Mouse (Mus musculus) T-helper 2 cell (primary cell): ENCODE results near the gene Npff.

Experiments
- in situ Hi-C: fragments of 300-600 bp; cut with MboI, MseI; formaldehyde crosslinking; loops from one replicate; pipeline ENCODE4 v1.15.1; 2025; ENCODE audit warnings: high pct_unique_total_duplicates

Gene Npff

DNA sequence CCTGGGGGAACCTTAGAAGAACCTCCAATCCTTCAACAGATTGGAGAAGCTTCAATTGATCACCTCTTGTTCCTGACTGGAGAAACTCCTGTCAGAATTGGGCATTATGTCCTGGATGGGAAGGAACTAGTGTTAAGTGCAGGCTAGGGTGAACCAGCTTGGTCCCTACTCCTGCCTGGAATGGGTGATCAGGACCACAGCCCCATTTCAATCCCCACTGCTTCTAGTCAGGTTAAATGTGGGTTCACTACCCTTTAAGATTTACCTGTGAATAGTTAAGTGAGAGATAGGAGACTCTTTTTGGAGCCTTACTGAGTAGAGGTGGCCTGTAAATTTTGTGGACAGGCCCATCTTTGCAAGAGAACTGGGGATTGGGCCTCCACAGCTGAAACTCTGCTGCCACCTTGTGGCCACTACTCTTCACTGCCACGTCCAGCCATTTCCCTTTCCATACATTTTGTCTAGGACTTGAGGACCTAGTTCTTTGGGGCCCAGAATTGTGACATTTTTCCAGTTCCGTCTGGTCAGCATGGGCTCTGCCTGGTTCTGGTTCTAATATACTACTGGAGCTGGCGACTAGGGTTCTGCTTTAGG lies at the start of gene Npff:
Gene Npff (minus strand): TSS at position 51 of the 594 bp plus-strand sequence.
- in situ Hi-C loops: no loop called here

DNA sequence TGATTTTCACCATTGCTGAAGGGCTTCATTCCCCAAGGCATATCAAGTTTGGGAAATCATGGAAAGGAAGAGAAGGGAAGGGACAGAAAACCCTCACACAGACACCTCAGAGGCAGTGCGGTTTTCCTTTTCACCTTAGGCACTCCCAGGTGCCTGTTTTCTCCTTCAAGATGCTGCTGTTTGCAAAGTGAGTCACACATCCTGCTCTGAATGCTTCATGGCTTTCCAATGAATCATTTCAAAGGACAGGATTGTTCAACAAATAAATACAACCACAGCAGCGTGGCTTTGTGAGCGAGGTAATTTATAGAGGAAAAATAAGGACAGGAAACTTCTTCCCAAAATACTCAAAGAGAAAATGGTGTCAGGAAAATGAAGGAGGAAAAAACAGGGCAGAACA lies 47.3 kb upstream of the Npff start:
- in situ Hi-C loops: no loop called here

DNA sequence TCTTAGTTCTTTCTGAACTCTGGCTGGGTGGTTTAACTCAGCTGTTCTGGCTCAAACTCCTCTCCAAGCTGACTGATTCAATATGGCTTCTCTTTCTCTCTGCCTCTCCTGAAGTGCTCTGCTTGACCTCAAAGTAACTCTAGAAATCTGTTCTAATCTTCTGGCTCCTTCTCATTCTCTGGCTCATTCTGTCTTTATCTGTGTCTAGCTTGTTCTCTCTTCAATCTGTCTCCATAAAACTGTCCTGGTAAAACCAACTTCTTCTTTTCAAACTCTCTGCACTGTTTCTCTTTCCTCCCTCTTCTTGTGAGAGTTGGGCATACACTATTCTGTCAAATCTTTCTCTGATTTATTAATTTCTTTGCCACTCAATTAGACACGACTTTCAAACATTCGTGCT lies 43.1 kb upstream of the Npff start:
- in situ Hi-C loops: no loop called here

DNA sequence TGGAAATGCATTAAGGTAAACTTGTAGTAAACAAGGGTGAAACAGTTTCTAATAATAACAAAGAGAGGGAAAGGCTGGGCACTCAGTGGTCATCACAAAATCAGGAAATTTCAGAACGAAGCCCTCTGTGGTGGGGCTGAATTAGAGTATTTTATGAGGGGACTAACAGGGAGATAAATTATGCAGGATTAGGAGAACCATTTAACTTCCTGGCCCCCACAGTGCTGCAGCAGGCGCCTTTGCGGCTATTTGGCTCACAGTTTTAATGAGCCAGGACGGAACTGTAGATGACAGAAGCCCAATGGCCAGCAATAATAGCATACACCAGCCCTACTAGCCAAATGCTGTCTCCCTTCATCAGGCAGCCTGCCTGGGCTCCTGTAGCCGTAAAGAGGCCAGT lies 38.9 kb upstream of the Npff start:
- in situ Hi-C loops: no loop called here

DNA sequence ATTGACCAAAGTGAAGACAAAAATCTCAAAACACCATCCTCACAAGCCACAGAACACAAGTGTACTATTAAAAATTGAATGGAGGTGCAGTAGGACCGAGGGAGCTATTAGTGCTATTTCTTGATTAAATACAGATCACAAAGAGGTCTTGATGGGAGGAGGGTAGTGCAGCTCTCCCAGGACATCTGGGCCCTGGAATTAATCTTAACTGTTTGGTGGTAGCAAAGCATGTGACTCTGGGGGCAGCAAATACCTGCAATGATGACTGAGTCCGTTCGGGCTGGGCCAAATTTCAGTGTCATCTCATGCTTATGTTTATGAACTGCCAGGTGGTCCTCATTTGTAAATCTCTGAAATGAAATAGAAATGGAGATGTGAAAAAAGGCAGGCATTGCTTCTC lies 38.3 kb upstream of the Npff start:
- in situ Hi-C loops: no loop called here

DNA sequence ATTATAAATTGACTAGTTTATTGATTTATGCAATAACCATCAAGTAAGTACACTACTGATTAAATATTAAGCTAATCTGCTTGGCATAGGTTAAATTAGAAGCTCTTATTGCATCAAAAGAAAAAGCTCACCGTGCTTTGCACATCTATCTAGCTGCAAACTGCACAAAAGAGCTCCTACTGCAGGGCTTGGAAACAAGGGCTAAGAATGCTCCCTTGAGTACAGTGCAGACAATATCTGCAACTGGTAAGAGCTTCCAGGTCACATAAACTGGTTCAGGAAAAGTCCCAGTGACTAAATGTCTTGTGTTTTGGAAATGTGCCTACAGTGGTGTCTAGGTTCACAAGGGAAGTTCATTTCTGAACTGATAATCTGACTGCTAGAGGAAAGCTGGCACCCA lies 37.7 kb upstream of the Npff start:
- in situ Hi-C loops: no loop called here

DNA sequence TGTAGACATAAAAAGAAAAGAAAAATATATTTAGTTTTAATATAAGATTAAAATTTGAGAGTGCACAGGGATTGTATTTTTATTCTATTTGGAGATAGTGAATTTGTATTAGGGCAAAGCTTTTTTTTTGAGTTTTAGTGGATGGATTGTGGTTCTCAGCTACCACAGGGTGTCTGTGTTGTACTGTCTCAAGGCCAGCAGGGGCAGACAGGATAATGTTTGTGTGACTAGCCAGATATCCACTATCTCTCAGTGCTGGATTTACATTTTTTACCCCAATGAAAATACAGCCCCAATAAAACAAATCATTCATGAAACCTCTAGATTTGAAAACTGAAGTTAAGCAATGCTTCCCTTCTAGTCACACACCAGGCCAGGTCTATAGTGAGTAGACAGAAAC lies 32.8 kb upstream of the Npff start:
- in situ Hi-C loops: no loop called here

DNA sequence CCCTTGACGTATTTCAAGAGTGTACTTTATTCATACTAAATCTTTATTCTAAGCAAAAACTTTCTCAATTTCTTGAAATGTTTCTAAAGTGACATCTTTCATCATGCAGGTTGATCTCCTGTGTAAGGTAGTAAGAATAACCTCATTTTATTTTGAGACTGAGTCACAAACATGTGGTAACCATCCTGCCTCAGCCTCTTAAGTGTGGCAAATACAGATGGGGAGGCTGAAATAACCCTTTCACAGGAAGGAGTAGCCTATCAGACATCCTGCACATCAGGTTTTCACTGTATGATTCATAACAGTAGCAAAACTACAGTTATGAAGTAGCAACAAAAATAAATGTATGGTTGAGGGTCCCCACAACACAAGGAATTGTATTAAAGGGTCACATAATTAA lies 30.8 kb upstream of the Npff start:
- in situ Hi-C loops: no loop called here

DNA sequence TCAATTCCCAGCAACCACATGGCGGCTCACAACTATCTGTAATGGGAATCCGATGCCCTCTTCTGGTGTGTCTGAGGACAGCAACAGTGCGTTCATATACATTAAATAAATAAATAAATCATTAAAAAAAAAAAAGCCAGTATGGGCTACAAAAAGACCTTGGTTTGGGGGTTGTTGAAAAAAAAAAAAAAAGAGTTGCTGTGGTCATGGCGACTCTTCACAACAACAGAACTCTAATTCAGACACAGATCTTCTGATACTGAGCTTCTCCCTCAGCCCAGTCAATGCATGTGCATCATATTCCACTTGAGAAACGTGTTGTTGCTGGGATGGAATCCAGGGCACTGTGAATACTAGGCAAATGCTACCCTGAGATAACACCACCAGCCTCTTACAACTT lies 27.9 kb upstream of the Npff start:
- in situ Hi-C loops: no loop called here

DNA sequence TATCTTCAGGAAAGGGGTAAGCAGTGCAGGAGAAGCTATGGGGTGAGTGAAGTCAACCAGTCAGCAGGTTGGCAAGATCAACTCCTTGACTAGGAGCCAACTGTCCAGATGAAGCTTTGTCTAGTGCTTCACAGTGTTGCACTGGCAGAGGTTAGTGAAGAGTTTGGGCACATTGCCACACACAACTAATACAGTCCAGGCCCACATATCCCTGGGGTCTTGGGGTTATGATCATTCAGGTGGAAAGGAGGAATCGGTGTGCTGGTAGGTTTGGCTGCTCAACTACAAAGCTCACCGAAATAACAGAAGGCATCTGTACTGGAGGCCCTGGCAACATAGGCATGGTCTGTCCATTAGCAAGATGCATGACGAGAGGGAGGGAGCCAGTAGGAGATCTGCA lies 22.7 kb upstream of the Npff start:
- in situ Hi-C loops: no loop called here

DNA sequence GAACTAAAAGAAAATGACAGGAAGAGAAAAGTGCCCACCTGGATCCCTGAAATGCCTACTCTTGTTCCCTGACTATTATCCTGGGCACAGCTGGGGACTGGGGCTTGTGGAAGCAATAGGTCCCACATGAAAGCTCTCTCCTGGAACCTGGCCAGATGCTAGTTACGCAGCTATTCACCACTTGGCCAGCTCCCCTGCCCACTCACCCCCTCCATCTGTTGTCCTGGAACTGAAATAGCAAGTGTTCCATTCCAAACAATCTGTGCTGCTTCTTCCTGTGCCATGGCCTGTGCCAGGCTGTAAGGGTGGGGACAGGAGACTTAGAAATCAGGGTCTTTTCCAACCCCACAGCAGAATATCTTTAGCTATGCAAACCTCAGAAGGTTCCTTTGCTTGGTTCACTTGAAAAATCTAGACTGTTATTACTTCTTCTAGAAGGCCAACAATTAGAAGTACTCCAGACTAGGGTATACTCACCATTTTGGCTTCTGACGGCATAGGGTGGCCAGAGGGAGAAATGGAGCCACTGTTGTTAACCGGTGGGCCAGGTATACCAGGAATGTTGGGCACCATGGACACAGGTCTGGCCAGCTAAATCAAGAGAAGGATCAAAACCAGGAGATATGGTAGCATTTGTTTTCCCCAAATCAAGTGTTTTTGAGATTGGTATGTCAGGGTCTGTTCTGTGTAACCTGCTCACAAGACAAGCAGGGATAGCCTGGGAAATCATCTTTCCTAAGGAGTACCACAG lies 22.1 kb upstream of the Npff start:
- in situ Hi-C loops: no loop called here

DNA sequence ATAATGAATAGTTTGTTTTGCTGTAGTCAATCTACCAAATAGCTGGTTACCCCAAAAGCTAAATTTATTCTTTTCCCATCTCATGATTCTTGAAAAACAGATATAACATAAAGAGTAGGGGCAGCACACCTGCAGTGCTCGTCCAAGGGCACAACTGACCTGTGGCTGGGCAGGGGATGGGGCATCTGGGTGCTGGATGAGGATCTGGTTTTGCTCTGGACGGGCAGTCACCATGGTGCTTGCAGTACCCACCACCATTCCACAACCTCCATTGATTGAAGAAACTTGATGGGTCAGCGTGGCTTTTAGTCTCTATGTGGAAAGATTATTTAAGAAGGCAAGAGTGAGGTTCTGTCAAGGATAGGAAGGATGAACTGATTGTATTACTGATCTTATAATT lies 21.5 kb upstream of the Npff start:
- in situ Hi-C loops: no loop called here

DNA sequence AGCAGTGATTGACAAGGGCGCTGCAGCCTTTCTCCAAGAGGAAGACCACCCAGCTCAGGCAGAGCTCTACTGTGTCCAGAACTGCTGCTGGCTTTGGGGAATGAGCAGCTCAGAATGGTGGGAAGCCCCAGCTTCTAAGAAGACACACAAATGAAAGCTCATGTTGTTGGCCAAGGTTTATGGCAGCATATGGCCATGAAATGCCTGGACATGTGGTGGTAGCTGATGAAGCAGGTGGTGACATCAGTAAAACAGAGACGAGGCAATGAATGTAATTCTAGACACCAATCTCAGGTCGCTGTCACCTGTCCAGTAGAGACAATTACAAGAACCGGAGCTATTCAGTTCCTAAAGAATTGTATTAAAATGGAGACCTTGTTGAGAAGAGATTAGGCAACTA lies 20.1 kb upstream of the Npff start:
- in situ Hi-C loops: no loop called here

DNA sequence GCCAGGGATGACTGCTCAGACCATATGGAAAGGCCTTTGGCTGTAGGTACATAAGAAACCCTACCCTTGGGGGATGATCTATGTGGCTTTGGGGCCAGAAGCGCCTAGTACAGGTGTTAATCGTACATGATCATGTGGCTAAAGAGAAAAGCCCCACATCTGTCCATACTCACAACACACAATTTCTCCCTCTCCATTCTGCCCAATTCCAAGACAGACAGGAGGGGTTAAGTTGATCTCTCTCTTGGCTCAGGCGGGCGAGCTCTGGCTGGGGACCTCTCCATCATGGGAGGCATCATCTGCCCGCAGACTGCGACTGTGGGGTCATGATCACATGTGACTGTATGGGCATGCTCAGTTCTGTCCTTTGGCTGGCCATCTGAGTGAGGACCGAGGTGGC lies 9.2 kb upstream of the Npff start:
- in situ Hi-C loops: no loop called here

DNA sequence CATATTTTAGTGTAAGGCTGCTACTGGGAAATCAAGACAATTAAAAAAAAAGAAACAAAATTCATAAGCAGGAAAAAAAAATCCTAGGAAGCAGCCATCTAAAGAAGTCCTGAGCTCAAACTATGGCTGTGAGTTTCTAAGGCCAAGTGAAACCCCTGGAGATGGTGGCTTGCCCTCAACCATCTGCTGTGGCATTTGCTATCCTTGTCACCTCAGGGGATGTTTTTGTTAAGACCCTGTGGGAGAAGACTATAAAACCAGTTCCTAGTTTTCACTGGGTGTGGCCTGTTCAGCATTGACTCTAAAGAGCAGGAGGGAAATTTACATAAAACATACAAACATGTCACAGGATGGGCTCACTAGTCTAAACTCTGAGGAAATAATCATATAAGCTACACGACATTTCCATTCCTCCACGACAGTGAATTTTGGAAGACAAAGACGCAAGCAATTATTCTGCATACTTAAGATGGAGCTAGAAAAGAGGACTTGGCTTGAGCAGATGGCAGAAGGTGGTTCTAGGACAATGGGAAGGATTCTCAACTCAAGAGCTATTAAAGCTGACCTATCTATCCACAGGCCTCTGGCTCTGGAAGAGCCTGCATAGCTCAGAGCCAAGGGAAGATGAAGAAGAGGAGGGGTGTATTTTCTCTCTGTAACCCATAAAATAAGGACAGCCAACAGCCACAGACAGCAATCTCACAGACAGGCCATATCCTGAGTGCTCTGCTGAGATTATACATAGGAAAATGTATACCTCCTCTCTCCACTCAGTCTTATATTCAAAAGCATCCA lies 7.6 kb upstream of the Npff start:
- in situ Hi-C loops: no loop called here

DNA sequence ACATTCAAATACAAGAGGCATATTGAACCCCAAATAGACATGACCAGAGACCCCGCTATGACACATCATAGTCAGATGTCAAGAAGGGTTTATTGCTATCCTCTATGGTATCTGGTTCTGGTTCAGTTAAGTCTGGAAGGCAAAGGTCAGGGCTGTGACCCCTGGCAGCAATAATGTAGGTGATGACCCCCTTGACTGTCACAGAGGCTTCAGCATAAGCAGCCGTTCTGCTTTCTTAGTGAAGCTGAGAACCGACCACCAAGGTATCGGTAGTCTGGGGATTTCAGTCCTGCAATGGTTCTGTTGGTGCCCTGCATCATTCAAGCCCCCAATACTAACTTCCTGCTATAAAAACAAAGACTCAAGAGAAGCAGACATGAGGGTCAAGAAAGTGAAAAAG lies 6.8 kb upstream of the Npff start:
- in situ Hi-C loops: no loop called here

DNA sequence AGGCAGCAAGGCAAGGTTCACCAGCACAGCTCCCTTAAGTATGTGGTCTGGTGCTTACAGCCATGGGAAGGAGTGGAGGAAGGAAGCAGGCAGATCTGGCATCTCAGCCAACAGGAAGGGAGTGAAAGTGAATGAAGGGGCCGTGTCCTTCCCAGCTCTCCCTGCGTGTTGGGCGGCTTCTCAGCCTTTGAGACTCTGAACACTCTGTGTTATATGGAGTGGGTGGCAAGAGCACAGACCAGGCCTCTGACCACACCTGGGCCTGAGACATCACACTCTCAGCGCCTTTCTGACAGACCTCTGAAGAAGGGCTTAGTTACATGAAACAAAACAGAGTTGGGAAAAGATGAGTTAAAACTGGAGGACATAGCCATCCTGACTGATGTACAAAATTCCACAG lies 5.8 kb upstream of the Npff start:
- in situ Hi-C loops: no loop called here

DNA sequence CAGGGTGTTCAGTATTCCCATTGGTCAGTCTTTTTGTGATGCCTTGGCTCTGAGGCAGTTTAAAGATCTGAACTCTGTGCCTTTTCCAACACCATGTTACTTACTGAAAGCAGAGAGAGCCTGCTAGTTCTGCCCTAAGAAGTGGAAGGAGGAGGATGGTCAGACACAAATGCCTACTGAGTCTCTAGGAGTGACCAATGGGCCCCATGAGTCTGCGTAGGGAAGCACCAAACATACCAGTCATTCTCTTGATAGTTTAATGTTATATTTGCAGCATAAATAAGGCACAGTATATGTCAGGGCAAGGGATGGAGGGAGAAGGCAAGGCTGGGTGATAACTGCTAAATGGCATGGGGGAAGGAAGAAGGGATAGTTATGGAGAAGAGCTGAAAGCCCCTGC lies 3.7 kb upstream of the Npff start:
- in situ Hi-C loops: no loop called here

DNA sequence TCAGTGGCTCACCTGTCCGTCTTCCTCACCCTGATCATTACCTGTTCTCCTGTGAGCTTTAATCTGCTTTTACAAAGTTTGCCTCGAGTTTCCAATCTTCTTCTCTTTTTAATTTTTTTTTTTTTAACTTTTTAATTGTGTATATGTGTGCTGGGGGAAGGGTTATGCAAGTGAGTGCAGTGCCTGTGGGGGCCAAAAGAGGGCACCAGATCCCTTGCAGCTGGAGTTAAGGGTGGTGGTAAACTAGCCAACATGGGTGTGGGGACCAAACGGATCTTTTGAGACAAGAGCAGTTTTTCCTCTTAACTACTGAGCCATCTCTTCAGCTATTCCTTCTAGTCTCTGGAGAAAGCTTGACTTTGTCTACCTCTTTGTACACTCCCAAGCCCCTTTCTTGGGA lies 3.2 kb upstream of the Npff start:
- in situ Hi-C loops: no loop called here

DNA sequence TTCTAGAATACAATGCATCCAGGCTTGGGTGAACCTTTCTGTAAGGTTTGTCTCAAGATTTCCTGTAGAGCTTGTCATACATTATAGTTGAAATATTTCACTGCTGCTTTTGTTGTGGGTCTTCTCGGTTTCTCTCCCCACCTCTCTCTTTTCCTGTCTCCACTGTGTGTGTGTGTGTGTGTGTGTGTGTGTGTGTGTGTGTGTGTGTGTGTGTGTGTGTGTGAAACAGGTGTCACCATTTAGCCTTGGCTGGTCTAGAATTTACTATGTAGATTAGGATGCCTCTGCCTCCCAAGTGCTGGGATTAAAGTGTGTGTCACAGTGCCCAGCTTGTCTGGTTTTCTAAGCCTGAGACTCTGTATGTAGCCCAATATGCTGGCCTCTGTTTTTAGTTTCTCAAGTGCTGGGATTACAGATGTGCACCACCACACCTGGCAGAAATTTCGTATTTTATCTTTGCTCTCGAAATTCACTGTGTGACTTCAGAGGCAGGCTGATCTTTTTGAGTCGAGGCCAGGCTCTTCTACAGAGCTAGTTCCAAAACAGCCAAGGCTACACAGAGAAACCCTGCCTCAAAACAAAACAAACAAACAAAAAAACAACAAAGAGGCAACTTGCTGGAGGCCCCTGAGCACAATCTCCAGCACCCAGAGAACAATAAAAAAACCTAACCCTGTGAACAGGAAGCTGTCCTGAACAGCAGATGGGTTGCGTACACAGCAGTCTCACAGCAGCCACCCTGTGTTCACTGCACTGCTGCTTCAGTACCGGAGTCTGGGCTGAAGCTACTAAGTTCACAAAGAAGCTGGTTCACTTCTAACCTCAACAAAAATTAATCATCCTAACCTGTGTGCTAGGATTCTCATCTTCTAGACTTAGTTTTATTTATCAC lies 1.6 kb upstream of the Npff start:
- in situ Hi-C loops: no loop called here

DNA sequence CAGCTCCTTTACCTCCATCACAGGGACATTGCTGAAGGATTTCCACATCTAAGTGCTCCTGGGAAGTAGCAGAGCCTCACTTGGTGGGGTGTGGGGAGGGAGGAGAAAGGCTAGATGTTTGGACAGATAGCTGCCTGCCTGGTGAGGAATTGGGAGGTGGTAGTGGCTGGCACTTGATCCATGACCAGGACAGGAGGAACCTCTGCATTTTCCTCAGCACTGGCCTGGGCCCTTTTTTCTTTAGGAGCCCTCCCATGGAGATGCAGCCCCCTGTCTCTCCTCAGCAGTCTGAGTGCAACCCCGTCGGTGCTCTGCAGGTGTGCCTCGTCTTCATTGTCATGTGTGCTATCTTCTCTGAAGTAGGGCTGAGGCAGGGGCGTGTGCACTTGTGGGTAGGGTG lies 3.3 kb downstream of the Npff start:
- in situ Hi-C loops: no loop called here

DNA sequence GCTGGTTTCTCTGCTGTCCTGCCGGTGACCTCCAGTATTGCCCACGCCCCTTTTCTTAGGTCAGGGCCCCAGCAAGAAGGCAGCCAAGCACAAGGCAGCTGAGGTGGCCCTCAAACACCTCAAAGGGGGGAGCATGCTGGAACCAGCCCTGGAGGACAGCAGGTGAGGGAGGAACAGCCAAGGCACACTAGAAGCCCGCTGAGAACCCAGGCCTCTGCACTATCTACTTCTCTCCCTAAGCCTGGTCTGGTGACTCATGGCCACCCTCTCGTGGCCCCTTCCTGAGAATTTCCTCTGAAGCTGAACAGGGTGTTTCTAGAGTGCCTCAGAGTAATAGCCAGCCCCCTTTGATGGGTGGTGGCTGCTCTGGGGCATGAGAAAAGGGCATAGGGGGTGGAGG lies 4.3 kb downstream of the Npff start:
- in situ Hi-C loops: no loop called here
